Mouse (Mus musculus) mammary gland, adult 2 months (tissue): ENCODE results near the gene Cnst. TPM values are rescaled to one million over a fixed set of nuclear protein-coding genes. Genes with fewer than 3 reads are reported as not detected.

Source experiments
- polyA plus RNA-seq: library from polyadenylated mRNA; depleted of rRNA; stranded (reverse); fragments of >200 nt; gene quantifications from 2 replicates; pipeline ENCODE4 v1.2.3, GENCODE M21; 2012; ENCODE audit warnings: low replicate concordance; rRNA removed

Gene Cnst
- polyA plus RNA-seq, result 19.1 and 28.1 TPM in 2 replicates

DNA sequence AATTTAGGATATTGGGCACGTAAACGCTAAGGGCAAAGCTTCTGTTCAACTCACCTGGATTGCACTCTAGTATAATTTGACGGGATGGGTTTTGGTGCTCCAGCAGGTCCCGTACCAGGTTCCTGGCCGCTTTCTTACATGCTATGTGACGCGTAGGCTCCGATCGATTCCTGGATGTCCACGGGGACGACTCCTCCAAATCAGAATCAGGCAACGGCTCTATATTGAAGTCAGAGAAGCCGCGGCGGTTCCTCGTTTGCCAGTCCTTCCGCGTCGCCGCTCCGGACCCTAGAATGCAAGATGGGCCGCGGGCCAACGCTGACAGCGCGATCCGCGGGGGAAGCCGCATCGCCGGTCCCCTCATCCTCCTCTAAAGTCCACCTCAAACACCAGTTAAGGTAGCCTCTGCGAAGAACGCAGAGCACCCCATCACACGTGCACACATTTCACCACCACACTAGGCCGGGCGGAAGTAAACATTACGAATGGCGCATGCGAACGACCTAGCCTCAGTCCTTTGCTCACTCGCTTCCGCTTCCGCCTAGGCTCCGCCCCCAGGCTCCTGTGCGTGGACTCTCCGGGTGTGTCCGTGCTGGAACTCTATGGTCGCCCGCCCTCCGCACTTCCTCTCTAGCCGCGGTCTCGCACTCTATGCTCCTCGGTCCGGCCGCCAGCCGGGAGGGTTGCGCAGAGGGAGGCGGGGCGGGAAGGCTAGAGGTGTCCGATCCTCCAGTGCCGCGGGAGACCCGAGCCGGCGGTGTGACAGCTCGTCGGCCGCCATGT lies at the start of gene Cnst, which contains the start of gene Tfb2m:
Gene Cnst (plus strand): TSS at position 603 of the 783 bp plus-strand sequence.
Gene Tfb2m (minus strand): TSS at position 500 of the 783 bp plus-strand sequence.

DNA sequence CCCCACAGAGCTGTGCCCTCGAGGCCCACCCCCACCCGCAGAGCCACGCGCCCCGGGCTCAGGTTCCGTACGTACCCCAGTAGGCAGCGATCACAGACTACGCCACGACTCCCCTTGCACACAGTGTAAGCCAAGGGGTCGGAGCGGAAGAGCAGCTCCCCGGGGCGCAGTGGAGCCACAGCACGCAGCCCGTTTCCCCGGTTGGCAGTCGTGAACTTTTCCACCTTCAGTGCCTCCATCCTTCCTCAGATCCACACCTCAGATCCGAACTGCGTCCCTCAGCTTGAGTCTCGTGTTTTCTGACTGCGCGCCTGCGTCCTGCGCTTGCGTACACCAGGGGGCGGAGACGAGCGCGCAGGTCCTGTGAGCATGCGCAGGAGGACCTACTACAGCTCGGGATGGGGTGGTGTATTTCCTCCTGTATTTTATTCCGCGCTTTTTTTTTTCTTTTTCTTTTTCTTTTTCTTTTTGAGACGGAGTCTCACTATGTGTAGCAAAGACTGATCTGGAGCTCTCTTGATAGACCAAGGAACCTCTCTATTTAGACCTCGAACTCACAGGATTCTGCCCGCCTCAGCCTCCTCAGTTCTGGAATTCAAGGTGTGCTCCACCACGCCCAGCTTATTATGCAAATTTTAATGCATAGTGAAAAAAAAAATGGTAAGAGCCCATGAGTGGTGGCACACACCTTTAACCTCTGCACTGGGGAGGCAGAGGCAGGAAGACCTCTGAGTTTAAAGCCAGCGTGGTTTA lies 28.3 kb upstream of the Cnst start, which contains the start of gene Smyd3:
Gene Smyd3 (minus strand): TSS at position 329 of the 753 bp plus-strand sequence.

DNA sequence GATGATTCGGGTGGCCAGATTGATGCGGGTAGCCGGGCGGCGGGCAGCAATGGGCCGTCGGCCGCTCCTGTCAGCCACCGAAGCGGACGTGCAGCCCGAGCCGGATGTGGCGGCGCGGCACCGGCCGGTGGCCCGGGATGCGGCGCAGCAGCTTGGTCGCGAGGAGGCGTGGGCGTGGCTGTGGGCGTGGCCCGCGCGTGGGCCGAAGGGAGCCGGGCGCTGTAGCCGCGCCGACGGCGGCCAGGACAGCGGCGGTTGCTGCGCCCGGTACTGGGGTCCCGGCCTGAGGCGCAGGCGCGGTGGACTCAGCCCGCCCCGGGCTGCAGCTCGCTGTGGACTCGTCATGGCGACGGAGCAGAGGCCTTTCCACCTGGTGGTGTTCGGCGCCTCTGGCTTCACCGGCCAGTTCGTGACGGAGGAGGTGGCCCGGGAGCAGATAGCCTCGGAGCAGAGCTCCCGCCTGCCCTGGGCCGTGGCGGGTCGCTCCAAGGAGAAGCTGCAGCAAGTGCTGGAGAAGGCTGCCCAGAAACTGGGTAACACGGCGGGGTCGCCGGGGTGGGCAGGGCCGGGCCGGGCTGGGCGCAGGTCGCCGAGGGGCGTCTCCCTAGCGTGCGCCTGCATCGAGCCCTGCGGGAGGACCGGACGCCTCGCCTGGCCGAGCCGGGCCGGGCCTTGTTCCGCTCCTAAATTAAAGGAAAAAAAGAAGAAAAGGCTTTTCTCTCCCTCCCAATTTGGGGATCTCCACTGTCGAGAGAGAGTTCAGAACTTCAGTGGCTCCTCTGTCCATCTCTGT lies 122.0 kb downstream of the Cnst start, which contains the start of gene Sccpdh:
Gene Sccpdh (plus strand): TSS at position 198 of the 793 bp plus-strand sequence.

Other genes with a start within 250 kb of the Cnst start
- gene Smyd3, start 28.3 kb upstream of the Cnst start, polyA plus RNA-seq, result 2.8 and 3.8 TPM in 2 replicates
- gene Tfb2m, start 103 bp upstream of the Cnst start, polyA plus RNA-seq, result 7.1 and 10.9 TPM in 2 replicates
- gene Sccpdh, start 121.8 kb downstream of the Cnst start, polyA plus RNA-seq, result 6.8 and 12.0 TPM in 2 replicates
- gene Kif28, start 198.9 kb downstream of the Cnst start, polyA plus RNA-seq, result 0.07 TPM in 1 of 2 replicates, not detected in the other